Mouse (Mus musculus): ENCODE data around the gene Sema3a.

Sema3a gene

DNA sequence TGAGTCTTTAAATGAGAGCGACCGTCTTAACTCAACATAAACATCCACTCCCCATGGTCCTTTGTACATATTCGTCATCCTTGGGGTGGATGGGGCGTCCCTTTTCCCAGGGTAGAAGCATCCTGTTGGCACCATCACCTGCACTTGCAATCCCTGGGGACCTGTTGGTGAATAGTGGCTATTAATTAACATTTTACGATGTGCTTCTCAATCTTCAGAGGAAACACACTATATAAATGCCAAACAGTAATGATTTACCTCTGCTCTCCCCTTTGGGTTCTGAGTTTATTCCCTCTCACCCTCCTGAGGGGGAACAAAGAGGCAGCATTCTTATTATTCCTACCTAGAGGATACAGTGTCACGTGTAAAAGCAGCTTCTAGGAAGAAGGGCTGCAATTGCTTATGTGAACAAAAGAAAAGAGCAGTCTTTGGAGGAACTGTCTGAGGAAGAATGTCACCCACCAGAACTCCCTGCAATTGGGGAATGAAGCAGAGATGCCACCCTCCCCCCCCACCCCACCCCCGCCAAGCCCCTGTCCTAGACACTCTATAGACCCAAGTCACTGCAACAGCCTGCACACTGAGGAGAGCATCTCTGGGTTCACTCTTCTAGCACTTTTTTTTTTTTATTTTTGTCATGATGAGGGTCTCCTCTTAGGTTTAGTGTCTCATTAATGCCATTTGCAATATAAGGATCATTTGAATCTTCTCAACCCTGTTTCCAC lies 19.7 kb downstream of the Sema3a start:
- no peaks in the 10 kb centered on the region for H3K9me3 ChIP-seq (ENCODE audit: low read length)
- no peaks in the 10 kb centered on the region for H3K36me3 ChIP-seq (ENCODE audit: insufficient read depth, low read length)
- H3K4me3 ChIP-seq (replicated peaks; ENCODE audit: low read length), result no peak overlapping the region
- no peaks in the 10 kb centered on the region for H3K4me1 ChIP-seq (replicated peaks; ENCODE audit: low read depth, low read length)
- TF ChIP-seq CTCF (conservative IDR thresholded peaks at IDR 0.05; ENCODE audit: low read length) (no peak), POU5F1 (IDR thresholded peaks at IDR 0.05; ENCODE audit: borderline replicate concordance, low read length) (no peak), NANOG (IDR thresholded peaks at IDR 0.05; ENCODE audit: borderline replicate concordance, low read length) (no peak)
- H3K27me3 ChIP-seq (ENCODE audit: insufficient read depth, low read length), result no peaks in the 10 kb centered on the region

DNA sequence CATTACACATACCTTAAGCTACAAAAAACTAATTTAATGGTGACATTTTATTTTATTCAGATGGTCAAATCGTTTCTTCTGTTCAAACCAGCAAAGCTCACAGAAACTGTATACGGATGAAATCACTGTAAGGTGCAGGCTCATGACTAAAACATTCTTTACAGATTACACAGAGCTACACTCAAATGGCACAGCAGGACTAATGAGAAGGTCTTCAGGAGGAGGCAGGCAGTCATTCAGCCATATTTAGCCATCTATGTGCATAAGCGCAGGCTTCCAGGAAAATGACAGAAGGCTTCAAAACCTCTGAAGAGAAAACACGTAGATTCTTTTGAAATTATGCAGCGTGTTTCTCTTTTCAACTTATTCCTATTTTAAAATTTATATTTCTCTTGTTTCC lies 24.7 kb downstream of the Sema3a start:
- no peaks in the 10 kb centered on the region for H3K9me3 ChIP-seq (ENCODE audit: low read length)
- TF ChIP-seq NANOG (IDR thresholded peaks at IDR 0.05; ENCODE audit: borderline replicate concordance, low read length) (no peak), POU5F1 (IDR thresholded peaks at IDR 0.05; ENCODE audit: borderline replicate concordance, low read length) (no peak), CTCF (conservative IDR thresholded peaks at IDR 0.05; ENCODE audit: low read length) (no peak)

DNA sequence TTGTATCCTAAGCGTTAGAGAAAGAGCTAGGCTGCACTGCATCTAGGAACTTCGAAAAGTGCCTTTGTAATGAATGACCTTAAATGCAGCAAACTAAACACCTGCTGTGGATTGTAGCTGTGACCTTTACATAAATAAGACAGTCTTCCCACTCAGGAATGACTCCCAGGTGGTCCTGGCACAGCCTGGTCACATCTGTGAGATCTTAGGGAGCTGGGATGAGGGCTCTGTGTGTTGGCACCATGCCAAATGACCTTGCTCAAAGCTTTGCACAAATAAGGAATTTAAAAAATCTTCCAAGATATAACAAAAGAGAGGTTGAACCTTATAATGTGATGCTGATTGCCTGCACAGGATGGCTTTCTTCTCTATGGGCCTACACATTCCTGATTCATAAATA lies 25.8 kb downstream of the Sema3a start:
- Histone ChIP-seq H3K4me3 (replicated peaks; ENCODE audit: low read length) (no peak overlapping the region), H3K27me3 (ENCODE audit: insufficient read depth, low read length) (no peaks in the 10 kb centered on the region), H3K4me1 (replicated peaks; ENCODE audit: low read depth, low read length) (no peaks in the 10 kb centered on the region), H3K9me3 (ENCODE audit: low read length) (no peaks in the 10 kb centered on the region), H3K36me3 (ENCODE audit: insufficient read depth, low read length) (no peaks in the 10 kb centered on the region)
- TF ChIP-seq NANOG (IDR thresholded peaks at IDR 0.05; ENCODE audit: borderline replicate concordance, low read length) (no peak), POU5F1 (IDR thresholded peaks at IDR 0.05; ENCODE audit: borderline replicate concordance, low read length) (no peak), CTCF (conservative IDR thresholded peaks at IDR 0.05; ENCODE audit: low read length) (no peak)

More for the DNA sequence above, 24.7 kb downstream of the Sema3a start:
- no peaks in the 10 kb centered on the region for H3K36me3 ChIP-seq (ENCODE audit: insufficient read depth, low read length)
- no peaks in the 10 kb centered on the region for H3K27me3 ChIP-seq (ENCODE audit: insufficient read depth, low read length)
- no peaks in the 10 kb centered on the region for H3K4me1 ChIP-seq (replicated peaks; ENCODE audit: low read depth, low read length)
- no peak overlapping the region for H3K4me3 ChIP-seq (replicated peaks; ENCODE audit: low read length)

DNA sequence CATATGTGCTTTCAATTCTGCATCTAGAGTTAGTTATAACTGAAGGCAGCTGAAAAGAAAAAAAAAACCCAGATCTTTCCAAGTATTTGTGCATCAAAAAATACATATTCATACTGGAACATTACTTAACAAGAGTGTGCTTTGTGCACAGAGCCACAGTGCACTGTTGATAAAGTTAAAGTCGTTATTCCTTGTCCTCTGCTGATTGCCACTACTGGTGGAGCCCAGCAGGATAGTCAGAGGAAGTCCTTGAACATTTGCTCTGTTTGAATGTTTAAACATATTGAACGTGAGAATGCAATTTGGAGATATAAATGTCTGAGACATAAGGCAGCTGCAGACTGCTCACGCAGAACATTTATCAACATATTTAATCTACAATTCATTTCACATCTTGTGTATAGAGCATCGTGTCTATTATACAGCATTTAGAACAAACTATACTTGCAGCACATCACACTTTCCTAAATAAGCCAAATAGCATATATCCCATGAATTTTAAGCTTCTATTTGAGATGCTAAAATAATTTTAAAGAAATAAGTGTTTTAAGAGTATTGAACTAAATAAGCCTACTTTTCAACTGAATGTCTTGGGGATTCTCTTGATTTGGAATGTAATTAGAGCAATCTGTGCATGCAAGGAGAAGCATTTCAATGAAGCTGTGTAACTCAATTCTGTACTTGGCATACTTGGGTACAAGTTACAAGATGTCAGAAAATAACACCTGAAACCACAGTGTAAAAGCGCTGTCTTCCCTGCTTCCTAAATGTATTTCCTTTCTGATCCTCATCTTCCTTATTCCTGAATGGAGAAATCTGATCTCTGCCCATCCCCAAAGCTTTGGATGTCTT lies 32.8 kb downstream of the Sema3a start:
- Histone ChIP-seq H3K36me3 (ENCODE audit: insufficient read depth, low read length) (no peaks in the 10 kb centered on the region), H3K4me1 (replicated peaks; ENCODE audit: low read depth, low read length) (no peaks in the 10 kb centered on the region), H3K9me3 (ENCODE audit: low read length) (no peaks in the 10 kb centered on the region), H3K4me3 (replicated peaks; ENCODE audit: low read length) (no peak overlapping the region), H3K27me3 (ENCODE audit: insufficient read depth, low read length) (no peaks in the 10 kb centered on the region)
- TF ChIP-seq CTCF (conservative IDR thresholded peaks at IDR 0.05; ENCODE audit: low read length) (no peak), NANOG (IDR thresholded peaks at IDR 0.05; ENCODE audit: borderline replicate concordance, low read length) (no peak), POU5F1 (IDR thresholded peaks at IDR 0.05; ENCODE audit: borderline replicate concordance, low read length) (no peak)

DNA sequence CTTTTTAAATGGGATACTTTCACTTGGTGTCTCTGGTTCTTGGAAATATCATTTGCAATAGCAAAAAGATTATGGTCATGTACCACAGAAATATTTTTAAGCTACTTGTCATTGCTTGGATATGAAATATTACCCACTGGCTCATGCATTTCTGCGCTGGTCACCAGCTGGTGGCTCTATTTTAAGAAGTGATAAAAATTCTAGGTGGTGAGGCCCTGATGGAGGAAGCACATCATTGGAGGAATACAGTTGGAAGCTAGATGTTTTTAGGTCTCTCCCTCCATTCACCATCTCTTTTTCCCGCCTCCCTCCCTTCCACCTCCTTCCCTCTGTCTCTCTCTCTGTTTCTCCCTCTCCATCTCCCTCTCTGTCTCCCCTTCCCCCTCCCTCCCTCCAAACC lies 57.0 kb downstream of the Sema3a start:
- no peak overlapping the region for H3K4me3 ChIP-seq (replicated peaks; ENCODE audit: low read length)
- no peak for TF ChIP-seq POU5F1 (IDR thresholded peaks at IDR 0.05; ENCODE audit: borderline replicate concordance, low read length)
- TF ChIP-seq NANOG (IDR thresholded peaks at IDR 0.05; ENCODE audit: borderline replicate concordance, low read length), result no peak
- no peak for TF ChIP-seq CTCF (conservative IDR thresholded peaks at IDR 0.05; ENCODE audit: low read length)
- no peaks in the 10 kb centered on the region for H3K9me3 ChIP-seq (ENCODE audit: low read length)
- no peaks in the 10 kb centered on the region for H3K4me1 ChIP-seq (replicated peaks; ENCODE audit: low read depth, low read length)
- H3K27me3 ChIP-seq (ENCODE audit: insufficient read depth, low read length), result no peaks in the 10 kb centered on the region
- no peaks in the 10 kb centered on the region for H3K36me3 ChIP-seq (ENCODE audit: insufficient read depth, low read length)

DNA sequence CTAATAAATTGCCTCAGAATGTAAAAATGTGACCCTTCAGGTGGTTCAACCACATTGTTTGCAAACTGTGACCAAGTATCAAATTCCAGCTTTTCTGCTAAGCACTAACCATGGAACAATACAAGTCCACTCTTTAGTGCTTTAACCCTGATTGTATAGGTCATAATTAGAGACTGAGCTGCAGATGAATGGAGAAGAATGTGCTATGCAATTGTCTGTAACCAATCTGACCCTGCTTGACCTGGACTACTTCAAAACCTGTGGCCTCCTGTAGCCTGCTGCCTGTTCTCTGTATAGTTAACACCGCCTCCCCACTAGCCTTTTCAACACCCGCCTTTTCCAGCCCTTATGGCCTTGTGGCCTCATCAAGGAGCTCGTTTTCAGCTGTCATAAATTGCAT lies 72.7 kb downstream of the Sema3a start:
- Histone ChIP-seq H3K36me3 (ENCODE audit: insufficient read depth, low read length) (no peaks in the 10 kb centered on the region), H3K9me3 (ENCODE audit: low read length) (no peaks in the 10 kb centered on the region), H3K4me1 (replicated peaks; ENCODE audit: low read depth, low read length) (no peaks in the 10 kb centered on the region), H3K4me3 (replicated peaks; ENCODE audit: low read length) (no peak overlapping the region), H3K27me3 (ENCODE audit: insufficient read depth, low read length) (no peaks in the 10 kb centered on the region)
- TF ChIP-seq CTCF (conservative IDR thresholded peaks at IDR 0.05; ENCODE audit: low read length) (no peak), POU5F1 (IDR thresholded peaks at IDR 0.05; ENCODE audit: borderline replicate concordance, low read length) (no peak), NANOG (IDR thresholded peaks at IDR 0.05; ENCODE audit: borderline replicate concordance, low read length) (no peak)

DNA sequence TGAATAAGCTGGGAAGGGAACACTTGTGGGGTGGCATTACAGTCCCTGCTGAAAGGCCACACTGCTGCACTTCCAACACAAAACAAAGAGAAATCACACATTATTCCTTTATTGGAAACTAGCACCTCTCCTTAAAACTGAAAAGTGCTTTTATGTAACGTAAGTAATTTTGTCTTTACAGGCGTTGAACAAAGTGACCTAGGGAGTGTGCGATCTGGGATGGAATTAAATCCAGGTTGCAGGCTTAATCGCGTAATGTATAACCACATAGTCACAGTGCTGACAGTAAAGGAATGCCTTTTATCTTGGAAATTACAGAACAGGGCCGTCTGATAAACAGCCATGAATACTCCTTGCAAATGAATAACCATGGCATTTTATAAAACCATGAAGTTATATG lies 74.5 kb downstream of the Sema3a start:
- H3K4me3 ChIP-seq (replicated peaks; ENCODE audit: low read length), result no peak overlapping the region
- no peaks in the 10 kb centered on the region for H3K27me3 ChIP-seq (ENCODE audit: insufficient read depth, low read length)
- no peaks in the 10 kb centered on the region for H3K4me1 ChIP-seq (replicated peaks; ENCODE audit: low read depth, low read length)
- TF ChIP-seq POU5F1 (IDR thresholded peaks at IDR 0.05; ENCODE audit: borderline replicate concordance, low read length), result no peak
- TF ChIP-seq NANOG (IDR thresholded peaks at IDR 0.05; ENCODE audit: borderline replicate concordance, low read length), result no peak
- TF ChIP-seq CTCF (conservative IDR thresholded peaks at IDR 0.05; ENCODE audit: low read length), result no peak
- no peaks in the 10 kb centered on the region for H3K36me3 ChIP-seq (ENCODE audit: insufficient read depth, low read length)
- no peaks in the 10 kb centered on the region for H3K9me3 ChIP-seq (ENCODE audit: low read length)

DNA sequence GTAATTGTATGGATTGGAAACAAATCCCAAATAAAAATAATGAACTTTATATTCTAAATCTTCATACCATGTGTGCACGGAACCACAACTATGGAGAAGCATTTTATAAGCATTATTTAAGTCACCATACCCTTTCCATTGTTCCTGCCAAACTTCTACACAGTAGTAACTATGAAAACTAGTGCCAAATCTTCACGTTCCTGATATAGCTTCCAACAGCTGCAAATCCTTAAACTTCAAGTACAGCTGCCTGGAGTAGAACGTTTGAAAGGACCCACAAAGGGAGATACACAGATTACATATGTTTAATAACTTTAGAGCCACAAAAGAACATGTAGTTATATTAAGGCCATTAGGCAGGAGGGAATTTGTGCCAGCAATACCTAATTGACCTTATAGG lies 130.1 kb downstream of the Sema3a start:
- Histone ChIP-seq H3K4me1 (replicated peaks; ENCODE audit: low read depth, low read length) (no peaks in the 10 kb centered on the region), H3K9me3 (ENCODE audit: low read length) (no peaks in the 10 kb centered on the region), H3K27me3 (ENCODE audit: insufficient read depth, low read length) (no peaks in the 10 kb centered on the region), H3K4me3 (replicated peaks; ENCODE audit: low read length) (no peak overlapping the region), H3K36me3 (ENCODE audit: insufficient read depth, low read length) (no peaks in the 10 kb centered on the region)
- TF ChIP-seq CTCF (conservative IDR thresholded peaks at IDR 0.05; ENCODE audit: low read length) (no peak), POU5F1 (IDR thresholded peaks at IDR 0.05; ENCODE audit: borderline replicate concordance, low read length) (no peak), NANOG (IDR thresholded peaks at IDR 0.05; ENCODE audit: borderline replicate concordance, low read length) (no peak)

Data from E14TG2a.4 (cell line).